Mouse (Mus musculus): ENCODE measurements around the gene Birc3. TPM values are rescaled to one million over a fixed set of nuclear protein-coding genes. Genes with fewer than 3 reads are reported as not detected.
A peak's percentile ranks its signal among the peaks of the same experiment; 100 is the strongest.
"Not testable (repeated sequence)": the region's sequence is repeated elsewhere in the genome, so short reads cannot be mapped to it uniquely, and the experiment has no call there.

Birc3 gene
- polyA plus RNA-seq, 1 experiment, result 9.2 TPM

- Histone ChIP-seq H3K27ac (ENCODE audit: insufficient read depth, low read depth, low read length) (peak overlapping the region; percentile 13), H3K4me3 (ENCODE audit: insufficient read depth, low read depth, low read length) (no peak overlapping the region), H3K27me3 (replicated peaks; ENCODE audit: control insufficient read depth, insufficient read depth, low read length) (no peaks in the 10 kb centered on the region), H3K4me1 (ENCODE audit: control insufficient read depth, insufficient read depth, low read length) (no peaks in the 10 kb centered on the region; the same call in 1 of the 2 replicates), H3K36me3 (ENCODE audit: control insufficient read depth, insufficient read depth, low read length) (no peaks in the 10 kb centered on the region)
- 91% methylated on average over 8 of the region's 8 CpGs for WGBS
- no peak for DNase-seq
- no peak for TF ChIP-seq CTCF (conservative IDR thresholded peaks at IDR 0.05; ENCODE audit: insufficient read depth, insufficient read length, low read depth, low read length)
- no peak for TF ChIP-seq POLR2A (IDR thresholded peaks at IDR 0.05; ENCODE audit: low read depth, low read length)
These were observed 675 bp upstream of the Birc3 start for GRCm38 (mm10) chr9:7873511-7874211.

- DNase-seq, result no peak
- Histone ChIP-seq H3K4me1 (ENCODE audit: control insufficient read depth, insufficient read depth, low read length) (no peaks in the 10 kb centered on the region; the same call in 1 of the 2 replicates), H3K27ac (ENCODE audit: insufficient read depth, low read depth, low read length) (peak overlapping the region; percentile 91), H3K4me3 (ENCODE audit: insufficient read depth, low read depth, low read length) (peak overlapping the region; percentile 87), H3K27me3 (replicated peaks; ENCODE audit: control insufficient read depth, insufficient read depth, low read length) (no peaks in the 10 kb centered on the region), H3K36me3 (ENCODE audit: control insufficient read depth, insufficient read depth, low read length) (no peaks in the 10 kb centered on the region)
- WGBS, result 16% methylated on average over 23 of the region's 23 CpGs
- no peak for TF ChIP-seq CTCF (conservative IDR thresholded peaks at IDR 0.05; ENCODE audit: insufficient read depth, insufficient read length, low read depth, low read length)
- no peak for TF ChIP-seq POLR2A (IDR thresholded peaks at IDR 0.05; ENCODE audit: low read depth, low read length)
These were observed 777 bp downstream of the Birc3 start for GRCm38 (mm10) chr9:7872044-7872774.

- WGBS, result 52% methylated on average over 4 of the region's 4 CpGs
- peak; percentile 21 for DNase-seq
These were observed 1.5 kb downstream of the Birc3 start for GRCm38 (mm10) chr9:7871316-7872043.

GRCm38 (mm10) chr9:7870556-7871315 lies 2.2 kb downstream of the Birc3 start:
- H3K36me3 ChIP-seq (ENCODE audit: control insufficient read depth, insufficient read depth, low read length), result no peaks in the 10 kb centered on the region
- no peaks in the 10 kb centered on the region for H3K27me3 ChIP-seq (replicated peaks; ENCODE audit: control insufficient read depth, insufficient read depth, low read length)
- H3K4me1 ChIP-seq (ENCODE audit: control insufficient read depth, insufficient read depth, low read length), result no peaks in the 10 kb centered on the region; the same call in 1 of the 2 replicates
- DNase-seq, result no peak
- 81% methylated on average over 10 of the region's 10 CpGs for WGBS
- peak overlapping the region; percentile 28; the same call in 1 of the 2 replicates for H3K27ac ChIP-seq (ENCODE audit: insufficient read depth, low read depth, low read length)
- no peak overlapping the region for H3K4me3 ChIP-seq (ENCODE audit: insufficient read depth, low read depth, low read length)
- TF ChIP-seq CTCF (conservative IDR thresholded peaks at IDR 0.05; ENCODE audit: insufficient read depth, insufficient read length, low read depth, low read length), result no peak

More at GRCm38 (mm10) chr9:7871316-7872043, 1.5 kb downstream of the Birc3 start:
- Histone ChIP-seq H3K36me3 (ENCODE audit: control insufficient read depth, insufficient read depth, low read length) (no peaks in the 10 kb centered on the region), H3K27me3 (replicated peaks; ENCODE audit: control insufficient read depth, insufficient read depth, low read length) (no peaks in the 10 kb centered on the region), H3K27ac (ENCODE audit: insufficient read depth, low read depth, low read length) (peak overlapping the region; percentile 58), H3K4me3 (ENCODE audit: insufficient read depth, low read depth, low read length) (peak overlapping the region; percentile 87; the same call in 1 of the 2 replicates), H3K4me1 (ENCODE audit: control insufficient read depth, insufficient read depth, low read length) (no peaks in the 10 kb centered on the region; the same call in 1 of the 2 replicates)
- TF ChIP-seq POLR2A (IDR thresholded peaks at IDR 0.05; ENCODE audit: low read depth, low read length) (no peak), CTCF (conservative IDR thresholded peaks at IDR 0.05; ENCODE audit: insufficient read depth, insufficient read length, low read depth, low read length) (no peak)

GRCm38 (mm10) chr9:7868838-7869491 lies 4.0 kb downstream of the Birc3 start:
- Histone ChIP-seq H3K4me1 (ENCODE audit: control insufficient read depth, insufficient read depth, low read length) (no peaks in the 10 kb centered on the region; the same call in 1 of the 2 replicates), H3K27ac (ENCODE audit: insufficient read depth, low read depth, low read length) (no peak overlapping the region), H3K36me3 (ENCODE audit: control insufficient read depth, insufficient read depth, low read length) (no peaks in the 10 kb centered on the region), H3K27me3 (replicated peaks; ENCODE audit: control insufficient read depth, insufficient read depth, low read length) (no peaks in the 10 kb centered on the region), H3K4me3 (ENCODE audit: insufficient read depth, low read depth, low read length) (no peak overlapping the region)
- no peak for TF ChIP-seq CTCF (conservative IDR thresholded peaks at IDR 0.05; ENCODE audit: insufficient read depth, insufficient read length, low read depth, low read length)
- TF ChIP-seq POLR2A (IDR thresholded peaks at IDR 0.05; ENCODE audit: low read depth, low read length), result no peak
- no peak for DNase-seq
- WGBS, result 96% methylated on average over 4 of the region's 4 CpGs

- Histone ChIP-seq H3K27ac (ENCODE audit: insufficient read depth, low read depth, low read length) (no peak overlapping the region), H3K27me3 (replicated peaks; ENCODE audit: control insufficient read depth, insufficient read depth, low read length) (no peaks in the 10 kb centered on the region), H3K4me1 (ENCODE audit: control insufficient read depth, insufficient read depth, low read length) (no peaks in the 10 kb centered on the region; the same call in 1 of the 2 replicates), H3K36me3 (ENCODE audit: control insufficient read depth, insufficient read depth, low read length) (no peaks in the 10 kb centered on the region), H3K4me3 (ENCODE audit: insufficient read depth, low read depth, low read length) (no peak overlapping the region)
- 90% methylated on average over 3 of the region's 3 CpGs for WGBS
- TF ChIP-seq CTCF (conservative IDR thresholded peaks at IDR 0.05; ENCODE audit: insufficient read depth, insufficient read length, low read depth, low read length) (no peak), POLR2A (IDR thresholded peaks at IDR 0.05; ENCODE audit: low read depth, low read length) (no peak)
- DNase-seq, result no peak
These were observed 5.0 kb downstream of the Birc3 start for GRCm38 (mm10) chr9:7867981-7868380.

GRCm38 (mm10) chr9:7866981-7867380 lies 6.0 kb downstream of the Birc3 start:
- not testable (repeated sequence) for H3K4me3 ChIP-seq (ENCODE audit: insufficient read depth, low read depth, low read length); H3K27ac ChIP-seq (ENCODE audit: insufficient read depth, low read depth, low read length); H3K27me3 ChIP-seq (replicated peaks; ENCODE audit: control insufficient read depth, insufficient read depth, low read length); H3K4me1 ChIP-seq (ENCODE audit: control insufficient read depth, insufficient read depth, low read length); H3K36me3 ChIP-seq (ENCODE audit: control insufficient read depth, insufficient read depth, low read length); DNase-seq
- 91% methylated on average over 2 of the region's 2 CpGs for WGBS
